Mouse (Mus musculus) midbrain, embryonic 16.5 days (tissue): ENCODE results near the gene Wdr43. TPM values are rescaled to one million over a fixed set of nuclear protein-coding genes. Genes with fewer than 3 reads are reported as not detected.

Source experiments
- ATAC-seq: fragments of 200-750 bp; cut with Nextera tagmentation; 2 replicates; pipeline ENCODE4 v1.8.0; 2017; ENCODE audit warnings: moderate TSS enrichment
- H3K27ac ChIP-seq: fragments of 300-500 bp; sonication (generic); 2 replicates; pipeline ENCODE4 v1.5.1; 2014; ENCODE audit warnings: mild to moderate bottlenecking, low read length, mixed read lengths
- H3K27me3 ChIP-seq: fragments of 300-500 bp; sonication (generic); 2 replicates; pipeline ENCODE4 v1.6.1; 2014; ENCODE audit warnings: low read depth, low read length, mixed read lengths; ENCODE audit not compliant: control insufficient read depth, insufficient read depth
- H3K36me3 ChIP-seq: fragments of 300-500 bp; sonication (generic); 2 replicates; pipeline ENCODE4 v1.6.1; 2014; ENCODE audit warnings: mild to moderate bottlenecking, low read length, moderate library complexity, mixed read lengths; ENCODE audit not compliant: control insufficient read depth, insufficient read depth
- H3K4me1 ChIP-seq: fragments of 300-500 bp; sonication (generic); 2 replicates; pipeline ENCODE4 v1.6.1; 2014; ENCODE audit warnings: mild to moderate bottlenecking, low read length, mixed read lengths; ENCODE audit not compliant: control insufficient read depth, insufficient read depth
- H3K4me2 ChIP-seq: fragments of 300-500 bp; sonication (generic); 2 replicates; pipeline ENCODE4 v1.6.1; 2014; ENCODE audit warnings: mild to moderate bottlenecking, low read length, mixed read lengths
- H3K4me3 ChIP-seq: fragments of 300-500 bp; sonication (generic); 2 replicates; pipeline ENCODE4 v1.5.1; 2014; ENCODE audit warnings: low read depth, mild to moderate bottlenecking, low read length, moderate library complexity, mixed read lengths
- H3K9ac ChIP-seq: fragments of 300-500 bp; sonication (generic); 2 replicates; pipeline ENCODE4 v1.6.1; 2014; ENCODE audit warnings: low read depth, low read length, mixed read lengths
- H3K9me3 ChIP-seq: fragments of 300-500 bp; sonication (generic); replicated peaks from 2 replicates; pipeline ENCODE4 v1.6.1; 2014; ENCODE audit warnings: mild to moderate bottlenecking, low read length, mixed read lengths; ENCODE audit not compliant: control insufficient read depth, poor library complexity, severe bottlenecking
- WGBS: fragments of 180-500 bp; shearing (Covaris S2); extraction: QIAGEN DNeasy Blood & Tissue Kit; methylation state at CpG from one replicate; pipeline ENCODE4 v1.1.7; 2014; 5-methylcytosine and 5-hydroxymethylcytosine counted together
- polyA plus RNA-seq: library from polyadenylated mRNA; unstranded; fragments of >200 nt; fragmentation: Nextera tagmentation; extraction: Ambion mirVana; gene quantifications from 2 replicates; pipeline ENCODE4 v1.2.1, GENCODE M21; 2015

The Wdr43 gene
- polyA plus RNA-seq, 1 experiment from 2014 or later: 51.2 TPM

DNA sequence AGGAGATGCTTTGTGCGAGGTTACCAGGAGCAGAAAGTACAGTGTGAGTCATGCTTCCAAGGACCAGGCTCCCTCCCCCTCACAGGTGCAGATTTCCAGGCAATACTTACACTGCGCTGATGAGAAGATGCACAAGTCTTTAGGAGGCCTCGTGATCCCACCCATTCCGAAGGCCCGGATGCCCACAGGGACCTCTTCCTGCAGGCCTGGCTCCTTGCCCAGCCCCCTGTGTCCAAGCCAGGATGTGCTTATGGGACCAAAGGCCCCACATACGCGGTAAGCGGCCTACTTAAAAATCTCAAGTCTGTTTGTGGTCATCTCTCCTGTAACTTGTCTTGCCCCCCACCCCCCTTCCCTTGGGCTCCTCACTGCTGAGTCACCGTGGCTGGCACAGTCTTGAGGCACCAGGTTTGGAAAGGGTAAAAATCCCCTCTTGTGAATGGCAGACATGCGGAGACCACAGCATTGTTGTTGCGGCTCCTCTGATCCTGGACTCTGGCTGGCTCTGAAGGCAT is 75.7 kb downstream of the Wdr43 start:
- H3K27ac ChIP-seq: no peak overlapping the region
- H3K4me3 ChIP-seq: no peak overlapping the region
- no peaks in the 10 kb centered on the region; the same call in 1 of the 2 replicates for H3K9me3 ChIP-seq
- H3K4me1 ChIP-seq: peaks cover 13% of the 10 kb centered on the region
- no peak overlapping the region for H3K4me2 ChIP-seq
- H3K9ac ChIP-seq: no peak overlapping the region
- no peak for ATAC-seq
- 56% methylated on average over 11 of the region's 11 CpGs for WGBS
- no peaks in the 10 kb centered on the region for H3K27me3 ChIP-seq
- H3K36me3 ChIP-seq: no peaks in the 10 kb centered on the region

DNA sequence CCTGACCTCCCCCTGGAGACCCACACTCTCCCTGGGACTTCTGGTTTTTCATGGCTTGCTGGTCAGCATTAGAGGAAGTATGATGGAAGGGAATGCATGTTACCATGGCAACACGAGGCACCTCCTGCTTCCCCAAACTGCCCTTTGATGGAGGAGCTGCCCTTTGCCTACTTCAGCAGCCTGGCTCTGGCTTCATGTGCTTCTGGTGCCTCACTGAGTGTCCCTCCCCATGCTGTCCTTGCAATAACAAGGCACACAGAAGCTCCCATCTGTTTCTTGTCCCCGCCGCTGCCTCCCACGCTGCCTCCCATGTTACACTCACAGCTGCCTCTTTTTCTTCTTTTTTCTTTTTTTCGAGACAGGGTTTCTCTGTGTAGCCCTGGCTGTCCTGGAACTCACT is 77.6 kb downstream of the Wdr43 start:
- Histone ChIP-seq H3K27me3 (no peaks in the 10 kb centered on the region), H3K4me2 (no peak overlapping the region), H3K27ac (no peak overlapping the region), H3K9ac (no peak overlapping the region), H3K9me3 (no peaks in the 10 kb centered on the region; the same call in 1 of the 2 replicates), H3K4me3 (no peak overlapping the region), H3K4me1 (peaks cover 13% of the 10 kb centered on the region), H3K36me3 (no peaks in the 10 kb centered on the region)
- WGBS: 33% methylated on average over 5 of the region's 5 CpGs
- ATAC-seq: no peak

DNA sequence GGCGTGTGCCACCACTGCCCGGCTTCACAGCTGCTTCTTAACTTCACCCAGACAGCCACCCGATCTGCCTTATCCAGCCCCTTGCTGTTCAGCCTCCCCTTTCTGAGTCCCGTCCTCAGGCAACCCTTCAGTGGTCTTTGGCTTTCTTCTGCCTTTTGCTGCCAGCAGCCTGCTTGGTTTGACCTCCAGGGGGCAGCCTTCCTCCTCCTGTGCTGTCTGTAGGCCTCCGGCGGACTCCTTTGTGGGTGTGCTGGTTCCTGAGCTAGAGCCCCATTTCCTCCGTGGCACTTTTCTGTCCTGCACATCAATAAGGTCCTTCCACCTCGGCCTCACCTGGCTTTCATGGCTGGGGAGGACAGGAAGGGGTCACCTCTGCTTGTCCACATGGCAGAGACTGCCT is 78.1 kb downstream of the Wdr43 start:
- no peaks in the 10 kb centered on the region for H3K36me3 ChIP-seq
- H3K4me3 ChIP-seq: no peak overlapping the region
- WGBS: 54% methylated on average over 8 of the region's 8 CpGs
- peaks cover 13% of the 10 kb centered on the region for H3K4me1 ChIP-seq
- H3K27me3 ChIP-seq: no peaks in the 10 kb centered on the region
- no peaks in the 10 kb centered on the region; the same call in 1 of the 2 replicates for H3K9me3 ChIP-seq
- H3K9ac ChIP-seq: no peak overlapping the region
- no peak overlapping the region for H3K4me2 ChIP-seq
- H3K27ac ChIP-seq: no peak overlapping the region
- no peak for ATAC-seq

DNA sequence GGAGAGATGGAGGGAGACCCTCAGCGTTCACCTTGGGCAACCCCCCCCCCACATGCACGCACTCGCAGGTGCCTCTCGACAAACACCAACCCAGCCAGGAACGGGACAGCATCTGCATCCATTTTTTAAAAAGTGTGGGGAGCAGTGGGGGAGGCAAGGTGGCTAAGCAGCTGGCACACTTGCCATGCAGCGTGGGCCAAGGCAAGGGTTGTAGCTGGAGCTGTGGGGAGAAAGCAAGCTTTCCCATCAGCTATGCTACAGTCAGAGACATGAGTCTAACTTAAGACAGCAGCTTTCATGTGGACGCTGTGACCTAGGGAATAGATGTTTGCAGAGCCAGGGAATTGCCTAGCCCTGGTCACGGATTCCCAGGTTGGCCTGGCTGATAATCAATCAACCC is 79.5 kb downstream of the Wdr43 start:
- Histone ChIP-seq H3K9me3 (no peaks in the 10 kb centered on the region), H3K9ac (no peak overlapping the region), H3K36me3 (no peaks in the 10 kb centered on the region), H3K27ac (no peak overlapping the region), H3K27me3 (no peaks in the 10 kb centered on the region), H3K4me2 (no peak overlapping the region), H3K4me3 (no peak overlapping the region), H3K4me1 (peaks cover 13% of the 10 kb centered on the region)
- no peak for ATAC-seq
- 91% methylated on average over 8 of the region's 8 CpGs for WGBS

DNA sequence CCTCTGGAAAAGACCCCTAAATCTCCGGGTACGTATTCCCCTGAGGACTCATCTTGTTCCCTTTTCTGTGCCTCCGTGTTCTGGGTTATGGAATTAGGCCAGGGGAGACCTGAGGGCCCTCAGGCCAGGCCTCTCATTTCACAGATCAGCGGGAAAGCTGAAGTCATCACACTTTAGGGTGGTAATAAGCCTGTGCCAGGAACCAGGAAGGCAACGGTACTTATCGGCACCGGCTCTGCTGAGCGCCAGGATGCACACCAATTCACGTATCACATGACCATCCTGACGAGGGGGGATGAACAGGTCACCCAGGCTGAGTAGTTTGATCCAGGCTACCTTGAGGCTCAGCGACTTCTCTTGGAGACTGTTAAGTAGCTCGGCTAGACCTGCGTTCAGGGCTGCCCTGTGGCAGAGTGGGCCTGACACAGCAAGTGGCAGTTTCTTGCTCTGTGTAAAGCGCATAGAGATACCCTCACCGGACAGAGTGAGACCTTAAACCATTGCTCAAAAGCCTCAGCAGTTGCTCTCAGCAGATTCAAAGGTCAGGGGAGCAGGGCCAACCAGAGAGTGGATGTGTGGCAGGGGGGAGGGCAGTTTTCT is 80.1 kb downstream of the Wdr43 start:
- WGBS: 80% methylated on average over 15 of the region's 15 CpGs
- no peaks in the 10 kb centered on the region for H3K27me3 ChIP-seq
- no peak for ATAC-seq
- no peak overlapping the region; the same call in 1 of the 2 replicates for H3K27ac ChIP-seq
- H3K9ac ChIP-seq: no peak overlapping the region
- no peak overlapping the region for H3K4me2 ChIP-seq
- no peaks in the 10 kb centered on the region for H3K36me3 ChIP-seq
- no peak overlapping the region for H3K4me3 ChIP-seq
- no peaks in the 10 kb centered on the region for H3K9me3 ChIP-seq
- H3K4me1 ChIP-seq: peaks cover 13% of the 10 kb centered on the region

DNA sequence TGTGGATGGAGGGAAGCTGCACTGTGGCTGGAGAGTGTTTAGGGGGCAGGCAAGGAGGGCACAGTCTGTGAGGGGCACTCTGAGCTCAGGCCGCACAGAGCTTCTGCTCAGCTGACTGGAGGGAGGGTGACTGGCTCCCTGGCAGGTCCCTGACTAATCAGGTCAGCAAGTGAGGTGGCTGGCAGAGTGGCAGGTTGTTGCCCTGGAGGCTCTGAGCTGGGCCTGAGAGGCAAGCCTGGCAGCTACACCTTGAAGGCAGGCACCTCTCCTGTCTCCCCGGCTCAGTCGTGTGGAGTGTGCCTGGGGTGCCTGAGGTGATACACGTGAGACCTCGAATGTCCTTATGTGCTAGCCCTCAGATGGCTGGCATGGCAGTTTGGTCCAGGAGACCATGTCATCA is 80.7 kb downstream of the Wdr43 start:
- no peaks in the 10 kb centered on the region for H3K27me3 ChIP-seq
- no peak overlapping the region for H3K27ac ChIP-seq
- no peak overlapping the region for H3K4me3 ChIP-seq
- H3K4me1 ChIP-seq: peaks cover 10% of the 10 kb centered on the region
- WGBS: 83% methylated on average over 5 of the region's 5 CpGs
- no peak overlapping the region for H3K9ac ChIP-seq
- no peak overlapping the region for H3K4me2 ChIP-seq
- ATAC-seq: no peak
- H3K36me3 ChIP-seq: no peaks in the 10 kb centered on the region
- H3K9me3 ChIP-seq: no peaks in the 10 kb centered on the region

DNA sequence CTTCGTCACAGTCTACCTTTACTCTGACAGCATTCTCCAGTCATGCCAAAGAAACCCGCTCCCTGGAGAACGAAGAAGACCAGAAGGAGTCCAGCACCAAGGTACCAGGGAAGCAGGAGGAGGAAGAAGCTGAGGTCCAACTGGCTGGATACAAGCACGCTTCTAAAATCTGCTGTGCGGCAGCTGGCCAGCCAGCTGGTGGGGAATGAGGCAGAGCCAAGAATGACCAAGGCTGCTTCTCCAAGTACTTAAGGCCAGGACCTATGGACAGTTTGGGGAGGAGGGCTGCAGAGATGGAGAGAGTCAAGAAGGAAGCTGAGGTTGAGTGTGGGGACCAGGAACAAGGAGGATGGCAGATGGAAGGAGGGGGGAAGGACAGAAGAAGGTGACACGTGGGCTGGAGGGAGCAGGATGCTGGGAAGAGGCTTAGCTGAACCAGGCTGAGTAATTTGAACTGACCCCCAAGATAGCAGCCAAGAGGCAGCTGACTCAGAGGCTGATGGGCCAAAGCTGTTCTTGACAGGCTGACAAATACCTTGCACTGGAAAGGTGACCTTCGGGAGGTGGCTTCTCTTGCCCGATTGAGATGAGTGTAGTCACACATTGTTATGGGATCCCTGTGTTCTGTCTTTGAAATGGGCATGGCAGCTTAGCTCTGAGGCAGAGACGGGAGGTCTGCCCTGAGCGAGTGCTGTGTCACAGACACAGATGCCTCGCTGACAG is 82.4 kb downstream of the Wdr43 start:
- ATAC-seq: no peak
- Histone ChIP-seq H3K36me3 (no peaks in the 10 kb centered on the region), H3K4me2 (no peak overlapping the region), H3K27ac (no peak overlapping the region), H3K9me3 (no peaks in the 10 kb centered on the region), H3K27me3 (no peaks in the 10 kb centered on the region), H3K9ac (no peak overlapping the region), H3K4me3 (no peak overlapping the region), H3K4me1 (peaks cover 4% of the 10 kb centered on the region; the same call in 1 of the 2 replicates)
- WGBS: 87% methylated on average over 11 of the region's 11 CpGs

DNA sequence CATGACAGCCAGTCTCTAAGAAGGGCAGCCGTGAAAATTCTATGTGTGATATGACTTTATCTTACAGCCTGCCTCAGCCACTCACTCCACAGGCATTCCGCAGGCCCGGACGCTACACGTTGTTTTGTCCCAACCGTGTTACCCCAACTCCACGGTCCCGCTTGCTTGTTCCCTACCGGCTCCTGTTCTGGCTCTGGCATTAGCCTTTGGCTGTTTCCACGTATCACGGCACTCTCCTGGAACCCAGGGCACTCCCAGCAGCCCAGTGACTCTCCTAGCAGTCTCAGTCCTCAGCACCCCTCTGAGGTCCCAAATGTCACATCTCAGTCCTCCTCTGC is 82.9 kb downstream of the Wdr43 start:
- Histone ChIP-seq H3K4me3 (no peak overlapping the region), H3K4me2 (no peak overlapping the region), H3K27ac (no peak overlapping the region), H3K9me3 (no peaks in the 10 kb centered on the region), H3K36me3 (no peaks in the 10 kb centered on the region), H3K4me1 (0 out of 2 replicates have a peak, but pooled peaks cover under 1% of the 10 kb centered on the region), H3K27me3 (no peaks in the 10 kb centered on the region), H3K9ac (no peak overlapping the region)
- WGBS: 92% methylated on average over 11 of the region's 11 CpGs
- ATAC-seq: no peak

DNA sequence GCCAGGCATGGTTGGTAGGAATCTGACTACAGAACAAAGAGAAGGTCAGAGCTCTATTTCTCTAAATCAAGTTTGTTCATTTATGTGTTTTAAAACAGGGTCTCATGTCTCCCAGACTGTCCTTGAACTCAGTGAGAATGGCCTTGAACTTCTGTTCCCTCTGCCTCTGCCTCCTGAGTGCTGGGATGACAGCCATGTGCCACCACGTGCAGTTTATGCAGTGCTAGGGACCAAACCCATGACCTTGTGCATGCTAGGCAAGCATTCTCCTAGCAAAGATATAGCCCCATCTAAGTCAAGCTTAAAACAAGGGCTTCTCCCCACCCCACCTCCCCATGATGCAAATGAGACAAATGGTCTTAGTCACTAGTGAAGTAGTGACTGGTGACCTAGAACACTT is 89.4 kb downstream of the Wdr43 start:
- no peak for ATAC-seq
- H3K36me3 ChIP-seq: no peaks in the 10 kb centered on the region
- 74% methylated on average over 1 of the region's 1 CpGs for WGBS
- no peak overlapping the region for H3K9ac ChIP-seq
- H3K27me3 ChIP-seq: no peaks in the 10 kb centered on the region
- no peak overlapping the region for H3K4me2 ChIP-seq
- peaks cover 8% of the 10 kb centered on the region for H3K4me1 ChIP-seq
- no peak overlapping the region for H3K27ac ChIP-seq
- no peaks in the 10 kb centered on the region for H3K9me3 ChIP-seq
- no peak overlapping the region for H3K4me3 ChIP-seq
